Mouse (Mus musculus) ovary, postnatal 10 days (tissue): ENCODE measurements around the gene Tmem9b.

ENCODE experiments used
- DNase-seq: peaks from one replicate; pipeline ENCODE4 v3.0.0; 2022; ENCODE audit warnings: low spot score

The Tmem9b gene

DNA sequence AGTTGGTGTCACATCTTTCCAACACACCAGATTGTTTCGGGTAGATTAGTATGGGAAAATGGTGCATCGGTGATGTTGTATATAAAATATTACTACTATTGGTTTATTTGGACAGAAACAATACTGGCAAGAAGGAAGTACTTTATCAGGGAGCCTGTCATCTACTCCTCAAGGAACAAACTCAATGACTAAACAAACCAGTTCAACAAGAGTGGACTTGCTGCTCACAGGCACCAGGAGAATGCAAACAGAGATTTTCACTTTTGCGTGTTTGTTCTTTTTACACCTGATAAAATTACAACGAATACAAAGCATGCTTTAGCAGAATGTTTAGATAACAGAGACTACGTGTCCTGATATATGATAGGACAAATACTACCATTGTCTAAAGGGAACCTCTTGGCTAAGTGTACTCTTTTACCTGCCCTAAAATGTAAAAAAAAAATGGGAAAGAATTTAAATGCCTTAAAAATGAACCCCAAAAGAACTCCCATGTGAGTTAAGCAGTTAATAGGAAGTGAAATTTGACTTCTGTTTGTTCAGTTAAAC is 12.8 kb downstream of the Tmem9b start:
- DNase-seq: no peak

DNA sequence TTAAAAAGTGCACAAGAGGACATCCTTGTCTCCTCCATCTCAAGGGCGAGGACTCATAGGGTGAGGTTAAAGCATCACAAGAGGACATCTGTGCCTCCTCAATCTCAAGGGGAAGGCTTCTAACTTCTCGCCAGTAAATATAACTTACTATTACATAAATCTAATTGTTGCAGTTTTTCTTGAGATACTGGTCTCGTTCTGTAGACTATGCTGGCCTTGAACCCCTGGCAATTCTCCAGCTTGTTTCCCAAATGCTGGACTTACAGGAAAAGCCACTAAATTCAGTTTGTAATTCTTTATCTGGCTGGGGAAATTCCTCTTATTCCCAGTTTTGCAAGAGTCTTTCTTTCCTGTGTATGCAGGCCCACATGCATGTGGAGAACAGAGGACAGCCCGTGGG is 17.9 kb downstream of the Tmem9b start:
- DNase-seq: no peak

DNA sequence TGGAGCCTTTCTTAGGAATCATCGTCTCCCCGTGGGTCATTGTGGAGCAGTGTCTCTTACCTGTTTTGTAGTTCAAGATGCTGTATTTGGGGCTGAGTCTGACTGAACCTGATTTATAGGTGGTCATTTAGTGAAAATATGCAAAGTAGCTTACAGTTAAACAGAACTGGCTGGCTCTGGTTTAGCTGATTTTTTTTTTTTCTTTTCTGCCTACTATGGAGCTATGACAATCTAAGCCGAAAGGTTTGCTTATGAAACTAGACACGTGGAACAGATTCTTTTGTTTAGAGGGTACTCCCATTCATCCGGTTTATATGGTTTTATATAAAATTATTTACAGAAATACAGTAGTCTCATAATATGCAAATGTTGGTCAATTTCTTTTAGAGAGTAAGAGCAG is 21.0 kb downstream of the Tmem9b start, which contains the start of gene Ascl3:
Gene Ascl3 (minus strand): TSS at position 101 of the 400 bp plus-strand sequence.
- no peak for DNase-seq

DNA sequence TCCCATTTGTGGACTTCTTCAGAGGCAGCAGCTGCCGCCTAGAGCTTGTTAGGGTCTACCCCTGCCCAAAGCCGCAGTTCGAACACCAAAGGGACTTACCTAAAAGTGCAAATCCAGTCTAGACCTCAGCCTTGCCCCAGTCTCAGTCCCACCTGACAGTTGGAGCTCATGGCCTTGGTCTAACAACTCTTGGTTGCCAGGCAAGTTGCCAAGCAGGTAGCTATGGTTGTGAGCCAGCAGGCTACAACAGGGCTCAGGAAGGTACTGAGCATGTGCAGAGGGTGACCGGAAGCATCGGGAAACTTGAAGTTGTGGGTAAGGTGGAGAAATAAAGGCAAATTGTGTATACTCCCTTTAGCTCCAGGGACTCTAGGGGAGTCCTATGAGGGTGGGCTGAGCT is 29.0 kb downstream of the Tmem9b start, which contains the start of gene BC051019:
Gene BC051019 (minus strand): TSS at position 154 of the 400 bp plus-strand sequence.
- no peak for DNase-seq

DNA sequence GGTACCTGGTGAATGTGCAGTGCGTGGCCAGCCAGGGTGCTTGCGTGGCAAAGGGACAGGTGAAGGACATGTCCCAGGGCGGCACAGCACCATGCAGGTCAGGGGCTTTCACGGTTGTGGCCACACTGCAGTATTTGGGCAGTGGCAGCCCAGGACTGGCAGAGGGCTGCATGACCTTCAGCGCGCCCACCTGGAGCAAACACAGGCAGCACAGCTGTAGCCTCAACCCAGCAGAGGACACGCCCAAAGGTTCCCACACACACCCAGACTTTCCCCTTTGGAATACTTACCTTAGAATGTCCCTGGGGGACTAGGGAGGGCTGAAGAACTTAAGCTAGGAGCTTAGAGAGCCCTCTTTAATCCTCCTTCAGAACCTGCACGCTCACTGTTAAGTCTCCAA is 29.6 kb downstream of the Tmem9b start:
- DNase-seq: no peak

DNA sequence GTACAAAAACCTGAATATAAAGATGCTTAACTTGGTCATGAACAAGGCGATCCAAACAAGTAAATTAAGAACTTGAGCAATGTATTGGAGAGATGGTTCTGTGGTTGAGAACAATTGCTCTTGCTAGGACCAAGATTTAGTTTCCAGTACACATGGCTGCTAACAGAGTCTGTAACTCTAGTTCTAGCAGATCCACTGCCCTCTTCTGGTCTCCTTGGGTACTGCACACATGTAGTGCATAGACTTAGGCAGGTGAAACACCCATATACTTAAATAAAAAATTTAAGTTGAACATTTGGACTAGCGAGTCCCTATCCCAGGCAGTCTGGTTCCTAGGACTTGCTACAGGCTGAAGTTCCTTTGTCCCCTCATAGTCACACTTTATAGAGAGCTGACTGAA is 30.1 kb downstream of the Tmem9b start:
- no peak for DNase-seq

DNA sequence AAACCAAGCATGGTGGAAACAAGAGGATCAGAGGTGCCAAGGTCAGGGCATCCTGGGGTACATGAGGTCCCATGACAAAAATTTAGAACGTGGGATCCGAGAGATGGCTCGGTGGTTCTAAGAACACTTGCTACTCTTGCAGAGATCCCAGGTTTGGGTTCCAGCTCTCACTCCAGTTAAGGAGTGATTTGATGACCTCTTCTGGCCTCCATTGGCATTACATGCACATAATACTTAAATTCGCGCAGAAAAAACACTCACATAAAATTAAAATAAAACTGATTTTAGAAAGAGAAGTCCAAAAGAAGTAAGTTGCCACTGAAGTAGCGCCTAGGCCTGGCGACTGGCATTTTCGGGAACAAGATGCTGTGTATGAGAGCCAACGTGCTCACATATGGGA is 33.4 kb downstream of the Tmem9b start:
- no peak for DNase-seq

DNA sequence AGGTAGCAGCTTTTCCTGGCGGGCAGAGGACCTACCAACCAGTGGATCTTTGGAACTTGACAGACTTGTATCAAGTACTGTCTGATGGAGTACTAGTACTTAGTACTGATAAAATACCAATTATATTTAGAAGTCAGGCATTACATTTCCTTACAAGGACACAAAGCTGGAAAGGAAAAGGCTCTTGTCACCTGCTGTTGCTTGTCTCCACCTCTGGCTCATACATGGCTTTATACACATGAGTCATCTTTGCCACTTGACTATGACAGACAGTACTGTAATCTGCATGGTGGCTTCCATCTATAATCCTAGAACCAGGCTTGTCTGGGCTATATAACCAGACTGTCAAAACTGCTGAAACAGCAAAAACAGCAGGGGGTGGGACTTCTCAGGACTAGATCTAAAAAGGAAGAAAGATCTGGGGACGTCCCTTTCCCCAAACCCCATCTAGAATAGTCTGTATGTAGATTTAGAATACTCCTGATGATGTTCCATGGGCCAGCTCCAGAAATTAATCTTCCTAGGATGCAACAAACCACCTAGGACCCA is 39.2 kb downstream of the Tmem9b start:
- no peak for DNase-seq

DNA sequence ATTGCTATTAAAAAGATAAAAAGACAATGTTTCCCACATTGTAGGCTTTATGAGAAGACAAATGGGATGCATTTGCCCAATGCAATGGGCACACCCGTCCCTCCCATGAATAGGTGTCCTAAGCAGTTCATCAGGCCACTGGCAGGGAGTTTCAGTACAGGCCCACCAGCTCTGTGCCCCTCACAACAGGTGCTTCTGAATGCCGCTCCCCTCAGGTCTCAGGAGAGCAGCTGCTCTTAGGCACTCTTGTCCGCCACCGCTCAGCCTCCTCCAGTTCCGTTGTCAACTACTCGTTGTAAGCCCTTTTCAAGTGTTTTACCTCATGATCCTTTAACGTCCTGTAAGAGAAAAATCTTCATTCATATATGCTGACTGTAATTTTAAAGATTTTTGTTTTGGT is 40.5 kb downstream of the Tmem9b start:
- DNase-seq: no peak

DNA sequence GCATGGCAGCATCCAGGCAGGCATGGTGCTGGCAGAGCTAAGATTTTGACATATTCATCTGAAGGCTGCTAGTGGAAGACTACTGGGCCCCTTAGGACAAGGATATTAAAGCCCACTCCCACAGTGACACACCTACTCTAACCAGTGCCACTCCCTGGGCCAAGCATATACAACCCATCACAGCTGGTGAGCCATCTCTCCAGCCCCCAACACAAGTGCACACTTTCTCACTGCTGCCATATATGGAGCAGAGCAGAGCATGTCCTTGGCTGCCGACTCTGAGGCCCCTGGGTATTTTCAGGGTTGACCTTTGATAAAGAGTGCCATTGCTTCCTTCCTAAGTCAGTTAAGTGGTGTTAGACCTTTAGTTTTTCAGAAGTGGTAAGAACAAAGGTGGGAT is 42.6 kb downstream of the Tmem9b start:
- no peak for DNase-seq

DNA sequence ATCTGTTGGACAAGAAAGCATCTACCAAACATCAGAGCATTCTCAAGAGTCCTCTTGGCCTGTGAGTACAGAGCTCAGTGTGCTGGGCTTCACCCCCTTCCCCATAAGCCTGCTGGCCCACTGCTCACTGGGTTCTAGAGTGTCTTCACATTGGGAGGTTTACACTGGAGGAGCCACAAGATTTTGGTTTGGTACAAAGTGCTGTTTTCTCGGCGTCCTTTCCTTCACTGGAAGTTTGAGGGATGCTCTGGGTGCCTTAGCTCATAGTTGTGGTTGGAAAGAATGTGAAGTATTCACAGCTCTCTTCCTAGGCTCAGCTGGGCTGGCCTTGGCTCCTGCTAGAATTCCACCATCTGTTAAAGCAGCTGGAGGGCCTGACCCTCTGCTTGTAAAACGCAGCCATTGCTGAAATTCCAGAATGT is 43.7 kb downstream of the Tmem9b start:
- DNase-seq: no peak

DNA sequence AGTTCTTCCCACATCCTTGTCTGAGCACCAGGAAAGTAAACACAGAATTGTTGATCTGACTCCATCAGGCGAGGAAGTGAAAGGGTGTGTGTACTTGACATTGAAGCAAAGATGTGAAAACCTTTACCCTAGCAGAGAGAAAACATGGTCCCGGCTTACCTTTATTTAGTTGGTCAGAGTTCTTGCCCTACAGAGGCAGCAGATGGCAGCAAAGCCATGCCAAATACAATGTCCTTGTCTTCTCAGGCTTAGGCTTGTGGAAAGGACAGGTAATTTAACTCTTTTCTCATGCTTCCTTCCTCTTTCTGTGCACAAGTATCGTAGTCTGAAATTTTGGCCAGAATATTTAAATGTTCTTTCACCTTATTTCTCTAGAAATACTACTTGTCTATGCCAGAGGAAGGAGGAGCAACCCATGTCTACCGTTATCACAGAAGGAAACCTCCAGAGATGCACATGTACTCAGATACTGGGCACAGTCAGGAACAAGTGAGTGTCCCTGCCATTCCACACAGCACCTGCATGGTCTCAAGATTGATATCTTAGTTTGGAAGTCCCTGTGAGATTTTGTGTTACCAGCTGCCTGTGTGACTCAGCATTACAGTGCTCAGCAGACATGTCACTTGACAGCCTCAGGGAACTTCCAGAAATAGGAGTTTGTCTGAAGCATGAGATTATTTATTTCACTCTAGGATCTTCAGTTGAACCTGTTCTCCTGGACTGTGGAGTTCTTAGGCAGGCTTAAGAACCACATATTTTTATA is 45.5 kb downstream of the Tmem9b start:
- no peak for DNase-seq

DNA sequence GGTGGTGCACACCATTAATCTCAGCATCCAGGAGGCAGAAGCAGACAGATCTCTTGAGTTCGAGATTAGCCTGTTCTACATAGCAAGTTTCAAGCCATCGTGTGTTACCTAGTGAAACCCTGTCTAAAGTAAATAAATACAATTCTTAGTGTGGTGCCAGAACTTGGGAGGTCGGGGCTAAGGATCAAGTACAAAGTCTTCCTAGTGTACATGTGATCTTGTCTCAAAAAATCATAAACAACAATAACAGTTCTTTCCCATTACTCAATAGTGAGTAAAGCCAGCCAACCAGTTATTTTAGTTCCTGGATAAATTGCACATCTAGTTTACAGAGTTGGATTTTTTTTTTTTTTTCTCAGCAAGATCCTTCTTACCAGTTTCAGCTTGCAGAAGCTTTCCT is 48.2 kb downstream of the Tmem9b start:
- no peak for DNase-seq

DNA sequence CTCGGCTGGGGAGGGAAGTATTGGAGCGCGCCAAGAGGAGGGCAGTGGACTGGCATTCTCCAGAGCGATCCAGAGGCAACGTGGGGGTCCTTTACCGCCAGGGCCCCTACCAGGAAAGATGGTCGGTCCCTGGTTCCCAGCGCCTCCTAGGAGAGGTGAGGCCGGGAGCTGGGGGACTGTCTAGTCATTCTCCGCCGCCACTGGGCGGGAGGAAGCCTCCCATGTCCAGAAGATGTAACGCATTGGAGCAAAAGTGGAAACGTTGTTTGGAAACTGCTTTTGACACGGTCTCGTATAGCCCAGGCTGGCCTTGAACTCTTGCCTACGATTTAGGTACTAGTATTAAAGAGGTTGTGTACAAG is 48.7 kb downstream of the Tmem9b start:
- DNase-seq: no peak

DNA sequence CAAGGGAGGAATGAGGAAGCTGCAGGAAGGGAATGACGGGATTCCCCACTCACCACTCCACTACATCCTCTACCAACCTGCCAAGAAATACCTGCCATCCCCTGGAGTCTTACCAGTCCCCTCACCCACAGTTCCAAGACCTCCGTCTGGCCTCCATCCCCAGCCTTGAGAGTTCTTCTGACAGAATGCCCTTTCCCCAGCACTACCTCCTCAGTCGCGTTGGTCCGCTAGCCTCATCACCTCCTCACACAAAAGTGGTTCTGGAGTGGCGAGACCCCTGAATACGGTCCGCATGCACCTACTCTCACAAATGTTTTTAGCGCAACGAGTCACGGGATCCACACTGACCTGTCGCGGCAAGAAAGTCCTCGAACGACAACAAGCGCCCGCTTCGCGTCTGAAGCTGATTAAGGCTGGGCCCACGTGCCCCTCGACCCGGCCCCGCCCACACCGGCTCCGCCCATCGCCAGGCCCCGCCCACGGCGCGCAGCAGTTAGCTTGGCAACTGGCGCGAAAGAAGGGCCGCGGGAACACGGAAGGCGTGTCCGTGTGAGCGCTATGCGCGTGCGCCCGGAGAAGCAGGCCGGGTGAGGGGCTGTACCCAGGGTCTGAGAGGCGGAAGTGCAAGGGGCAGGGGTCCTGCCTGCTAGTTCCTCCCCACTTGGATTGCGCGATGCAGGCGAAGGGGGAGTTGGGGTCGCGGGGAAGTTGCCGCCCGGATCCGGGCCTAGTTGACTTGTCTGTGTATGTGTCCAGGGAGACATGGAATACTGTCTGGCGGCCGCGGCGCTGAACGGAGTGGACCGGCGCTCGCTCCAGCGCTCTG is 49.3 kb downstream of the Tmem9b start, which contains the start of the genes St5 and Akip1:
Gene St5 (minus strand): TSS at position 416 of the 826 bp plus-strand sequence.
Gene Akip1 (plus strand): TSS at position 501 of the 826 bp plus-strand sequence.
- peak; percentile 90 for DNase-seq

DNA sequence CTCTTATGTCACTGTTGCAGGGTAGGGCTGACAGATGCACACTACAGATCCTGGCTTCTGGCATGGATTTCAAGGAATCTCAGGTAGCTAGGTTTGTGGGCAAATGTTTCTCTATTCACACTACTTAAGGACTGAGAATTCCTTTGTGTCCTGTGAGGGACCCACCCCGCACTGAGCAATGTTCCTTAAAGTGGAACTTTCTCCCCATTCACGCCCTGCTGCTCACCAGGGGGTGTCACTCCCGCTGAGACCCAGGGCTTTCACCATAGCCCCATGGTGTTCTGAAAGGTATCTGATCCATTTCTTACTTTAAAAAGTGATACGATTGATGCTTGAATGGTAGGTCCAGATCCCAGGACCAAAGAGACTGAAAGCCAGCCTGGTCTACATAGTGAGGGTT is 50.0 kb downstream of the Tmem9b start:
- no peak for DNase-seq

DNA sequence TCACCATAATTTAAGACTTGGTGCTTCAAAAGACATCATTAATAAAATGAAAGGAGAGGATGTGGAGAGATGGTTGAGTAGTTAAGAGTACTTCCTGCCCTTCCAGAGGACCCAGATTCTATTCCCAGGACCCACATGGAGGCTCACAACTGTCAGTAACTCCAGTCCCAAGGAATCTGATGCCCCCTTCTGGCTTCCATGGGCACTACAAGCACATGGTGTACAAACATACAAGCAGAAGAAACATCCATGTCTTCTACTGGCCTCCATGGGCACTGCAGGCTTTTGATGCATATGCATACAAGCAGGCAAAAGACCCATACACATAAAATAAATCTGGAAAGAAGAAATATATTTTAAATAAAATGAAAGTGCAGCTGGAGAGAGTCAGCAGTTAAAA is 52.5 kb downstream of the Tmem9b start:
- no peak for DNase-seq

DNA sequence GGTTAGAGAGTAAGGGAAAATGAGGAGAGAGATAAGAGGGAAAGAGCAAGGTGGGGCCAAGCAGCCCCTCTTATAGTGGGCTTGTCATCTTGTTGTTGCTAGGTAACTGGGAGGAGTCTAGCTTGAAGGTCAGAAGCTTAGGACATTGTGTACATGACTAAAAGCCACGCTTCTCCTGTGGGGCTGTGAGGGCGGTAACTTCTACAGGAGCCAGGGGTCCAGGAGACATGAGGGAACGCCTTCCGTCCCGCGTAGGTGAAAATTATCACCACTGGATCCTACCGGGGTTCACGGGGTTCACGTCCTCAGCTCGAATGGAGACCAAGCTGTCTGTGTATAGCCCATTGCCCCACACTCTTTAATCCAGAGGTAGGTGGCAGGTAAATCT is 57.3 kb downstream of the Tmem9b start:
- no peak for DNase-seq

DNA sequence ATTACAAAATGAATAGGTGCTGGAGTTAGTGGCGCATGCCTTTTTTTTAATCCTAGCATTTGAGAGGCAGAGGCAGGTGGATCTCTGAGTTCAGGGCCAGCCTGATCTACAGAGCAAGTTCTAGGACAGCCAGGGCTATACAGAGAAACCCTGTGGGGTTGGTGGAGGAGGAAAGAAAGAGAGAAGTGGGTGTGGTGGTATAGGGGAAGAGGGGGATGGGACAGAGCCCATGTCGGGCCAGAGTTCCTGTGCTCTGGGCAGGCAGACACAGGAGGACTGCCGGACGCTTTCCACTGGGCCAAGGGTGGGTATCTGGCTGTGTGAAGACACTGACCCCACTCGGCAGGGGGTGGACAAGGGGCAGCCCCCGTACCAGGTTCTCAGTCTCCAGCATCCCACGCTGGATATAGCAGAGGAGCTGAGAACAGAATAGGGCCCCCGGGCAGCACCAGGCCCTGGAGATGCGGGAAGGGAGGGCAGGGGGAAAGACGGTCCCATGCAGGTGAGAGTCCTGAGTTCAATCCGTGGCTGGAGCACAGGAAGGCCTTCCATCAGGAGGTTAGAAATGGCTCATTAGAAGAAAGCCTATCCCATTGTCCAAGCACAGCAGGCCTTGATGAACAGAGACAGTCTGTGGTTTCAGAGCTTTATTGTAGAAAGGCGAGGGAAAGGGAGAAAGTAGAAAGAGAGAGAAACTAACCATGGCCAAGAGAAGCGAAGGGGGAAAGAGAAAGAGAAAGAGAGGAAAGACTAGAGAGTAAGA is 57.9 kb downstream of the Tmem9b start:
- no peak for DNase-seq

DNA sequence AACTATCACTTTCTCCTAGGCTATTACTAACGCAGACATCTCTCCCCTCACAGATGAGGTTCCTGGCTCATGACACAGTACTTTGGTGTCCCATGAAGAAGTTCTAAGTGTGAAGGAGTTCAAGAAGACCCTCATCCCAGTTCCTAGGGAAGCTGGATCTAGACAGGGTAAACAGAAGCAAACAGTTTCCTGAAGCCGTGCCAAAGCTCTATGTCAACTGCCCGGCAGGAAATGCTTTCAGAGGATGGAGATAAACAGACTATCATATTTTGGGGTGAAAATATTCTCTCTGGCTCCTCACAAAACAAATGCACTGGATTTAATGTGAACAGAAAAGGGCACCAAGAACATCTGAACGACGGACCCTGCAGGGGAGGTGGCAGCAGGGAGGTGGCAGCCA is 61.7 kb downstream of the Tmem9b start:
- no peak for DNase-seq

DNA sequence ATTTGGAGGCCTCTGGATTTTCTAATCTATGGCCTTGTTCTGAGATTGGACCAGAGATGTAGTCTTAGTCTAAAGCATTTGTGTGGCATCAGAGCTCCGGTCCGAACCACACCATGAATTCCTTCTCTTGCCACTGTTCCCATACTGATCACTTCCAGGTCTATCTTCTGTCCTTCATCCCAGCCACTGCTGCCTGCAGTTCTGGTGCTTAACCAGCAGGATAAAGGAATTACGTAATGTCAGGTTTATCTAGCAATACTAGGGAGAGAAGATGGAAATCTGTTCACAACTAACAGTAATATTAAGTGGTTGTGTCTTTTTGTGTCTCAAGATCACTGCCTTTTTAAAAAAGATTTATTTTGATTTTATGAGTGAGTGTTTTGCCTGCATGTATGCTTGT is 62.6 kb downstream of the Tmem9b start:
- no peak for DNase-seq

DNA sequence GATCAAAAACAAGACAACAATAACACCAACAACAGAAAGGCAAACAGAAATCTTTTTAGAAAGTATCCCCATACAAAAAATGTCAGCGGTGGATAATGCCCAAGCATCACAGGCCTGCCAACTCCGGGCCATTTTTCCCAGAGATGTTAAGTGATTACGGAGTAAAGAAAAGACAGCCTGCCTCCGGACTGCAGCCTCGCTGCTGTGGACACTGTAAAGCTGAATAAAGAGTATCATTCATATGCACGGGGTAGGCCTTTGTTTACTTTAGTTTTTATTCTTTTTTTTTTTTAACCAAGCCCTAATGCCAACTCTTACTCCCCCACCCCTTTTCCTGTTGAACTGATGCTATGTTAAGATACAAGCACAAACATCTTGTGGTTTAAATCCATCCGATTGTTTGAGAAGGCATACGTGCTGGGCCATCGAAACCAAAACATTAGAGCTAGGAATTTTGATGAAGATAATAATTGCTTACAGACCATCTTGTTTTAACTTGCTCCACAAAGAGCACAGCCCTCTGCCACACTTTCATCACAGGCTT is 66.0 kb downstream of the Tmem9b start:
- DNase-seq: no peak
